Mouse (Mus musculus) brain, embryonic 14.5 days (tissue): ENCODE measurements around the gene Gabrd.

ENCODE experiments used
- CTCF ChIP-seq: fragments of 200-500 bp; IDR thresholded peaks from 2 replicates; pipeline ENCODE4 v1.5.1; 2012; ENCODE audit warnings: inconsistent platforms, mild to moderate bottlenecking, moderate library complexity, borderline replicate concordance; ENCODE audit not compliant: insufficient read depth, insufficient read length; ENCODE audit errors: extremely low read depth
- POLR2A ChIP-seq: fragments of 200-500 bp; IDR thresholded peaks from 2 replicates; pipeline ENCODE4 v1.6.1; 2012; ENCODE audit warnings: mild to moderate bottlenecking, inconsistent platforms, borderline replicate concordance; ENCODE audit not compliant: poor library complexity, insufficient read depth, insufficient read length, severe bottlenecking; ENCODE audit errors: extremely low read depth

- TF ChIP-seq CTCF (no peak), POLR2A (no peak)
Observed at GRCm38 (mm10) chr4:155433993-155434392, 36.1 kb upstream of the Gabrd start.
